Mouse (Mus musculus) G1E (cell line): ENCODE results near the gene Tgfb1i1. TPM values are rescaled to one million over a fixed set of nuclear protein-coding genes. Genes with fewer than 3 reads are reported as not detected.

Source experiments
- ATAC-seq: 2 replicates; pipeline ENCODE4 v1.8.0; 2016; ENCODE audit warnings: mild to moderate bottlenecking; ENCODE audit not compliant: insufficient number of reproducible peaks, poor library complexity, low FRiP score, severe bottlenecking; ENCODE audit errors: extremely low read depth
- DNase-seq: peaks from one replicate; pipeline ENCODE4 v3.0.0; 2012; ENCODE audit warnings: low spot score
- H3K27me3 ChIP-seq: 2 replicates; pipeline ENCODE4 v1.6.1; 2012; ENCODE audit warnings: mild to moderate bottlenecking, low read length, inconsistent platforms; ENCODE audit not compliant: insufficient read depth
- H3K36me3 ChIP-seq: replicated peaks from 2 replicates; pipeline ENCODE3; 2012; ENCODE audit warnings: mild to moderate bottlenecking, inconsistent platforms
- H3K4me1 ChIP-seq: 2 replicates; pipeline ENCODE4 v1.6.1; 2012; ENCODE audit warnings: low read depth, low read length, inconsistent platforms, mixed read lengths; ENCODE audit not compliant: insufficient read depth
- H3K4me3 ChIP-seq: 2 replicates; pipeline ENCODE4 v1.5.1; 2012; ENCODE audit warnings: low read depth, mild to moderate bottlenecking, inconsistent platforms, low read length, moderate library complexity, mixed read lengths
- H3K9me3 ChIP-seq: replicated peaks from 2 replicates; pipeline ENCODE4 v1.6.1; 2012; ENCODE audit warnings: inconsistent platforms
- CTCF ChIP-seq: IDR thresholded peaks from 2 replicates; pipeline ENCODE4 v1.5.1; 2012; ENCODE audit warnings: low read depth, low read length, inconsistent platforms, mixed read lengths
- GATA1 ChIP-seq: IDR thresholded peaks from 2 replicates; pipeline ENCODE4 v1.6.1; 2012; ENCODE audit warnings: borderline replicate concordance, low read length, inconsistent platforms, mixed read lengths
- GATA2 ChIP-seq: IDR thresholded peaks from 2 replicates; pipeline ENCODE4 v1.6.1; 2012; ENCODE audit warnings: low read depth, low read length, inconsistent platforms, borderline replicate concordance
- POLR2AphosphoS5 ChIP-seq: IDR thresholded peaks from 2 replicates; pipeline ENCODE4 v1.6.1; 2012; ENCODE audit warnings: low read depth, low read length, inconsistent platforms; ENCODE audit not compliant: insufficient replicate concordance
- TAL1 ChIP-seq: conservative IDR thresholded peaks from 2 replicates; pipeline ENCODE4 v1.6.1; 2012; ENCODE audit warnings: low read depth, low read length, inconsistent platforms, mixed read lengths
- polyA plus RNA-seq: library from polyadenylated mRNA; stranded (reverse); fragments of >175 nt; gene quantifications from 2 replicates; pipeline ENCODE4 v1.2.3, GENCODE M21; 2012
- total RNA-seq, 2 experiments: library from RNA; stranded (forward) in 1 of 2; stranded (reverse) in 1 of 2; fragments of 200-1000 nt in 1 of 2; fragments of >200 nt in 1 of 2; fragmentation: Nextera tagmentation in 1 of 2; gene quantifications; 2 replicates each; pipeline ENCODE4 v1.2.3; 2014 to 2017

Gene Tgfb1i1
- total and polyA plus RNA-seq, 3 experiments: 0.05 to 0.11 TPM; not detected in 1

- TF ChIP-seq CTCF (no peak), GATA1 (no peak), TAL1 (no peak), GATA2 (no peak), POLR2AphosphoS5 (no peak)
- ATAC-seq: no peak
- H3K4me1 ChIP-seq: peaks cover 22% of the 10 kb centered on the region
- H3K27me3 ChIP-seq: no peaks in the 10 kb centered on the region
- no peak for DNase-seq
- H3K36me3 ChIP-seq: peaks cover 85% of the 10 kb centered on the region
- no peak overlapping the region for H3K4me3 ChIP-seq
- H3K9me3 ChIP-seq: no peaks in the 10 kb centered on the region
Measured at GRCm38 (mm10) chr7:128281765-128282164, 35.2 kb downstream of the Tgfb1i1 start.

GRCm38 (mm10) chr7:128282532-128283244 lies 36.1 kb downstream of the Tgfb1i1 start:
- Histone ChIP-seq H3K36me3 (peaks cover 86% of the 10 kb centered on the region), H3K4me1 (peaks cover 31% of the 10 kb centered on the region), H3K9me3 (no peaks in the 10 kb centered on the region), H3K4me3 (no peak overlapping the region), H3K27me3 (no peaks in the 10 kb centered on the region)
- no peak for ATAC-seq
- no peak for DNase-seq
- TF ChIP-seq GATA1 (no peak), GATA2 (no peak), POLR2AphosphoS5 (no peak), CTCF (no peak), TAL1 (no peak)

- peaks cover 88% of the 10 kb centered on the region for H3K36me3 ChIP-seq
- ATAC-seq (no peak), DNase-seq (no peak)
- peaks cover 44% of the 10 kb centered on the region for H3K4me1 ChIP-seq
- no peaks in the 10 kb centered on the region for H3K9me3 ChIP-seq
- no peaks in the 10 kb centered on the region for H3K27me3 ChIP-seq
- TF ChIP-seq TAL1 (no peak), GATA1 (no peak), GATA2 (no peak), CTCF (no peak), POLR2AphosphoS5 (no peak)
- no peak overlapping the region for H3K4me3 ChIP-seq
Measured at GRCm38 (mm10) chr7:128284047-128284446, 37.4 kb downstream of the Tgfb1i1 start.

GRCm38 (mm10) chr7:128285060-128285459 lies 38.4 kb downstream of the Tgfb1i1 start:
- ATAC-seq: no peak

GRCm38 (mm10) chr7:128288923-128289544 lies 42.4 kb downstream of the Tgfb1i1 start:
- Histone ChIP-seq H3K27me3 (no peaks in the 10 kb centered on the region), H3K36me3 (peaks cover 96% of the 10 kb centered on the region), H3K9me3 (no peaks in the 10 kb centered on the region), H3K4me1 (peaks cover 68% of the 10 kb centered on the region), H3K4me3 (peak overlapping the region; percentile 38; the same call in 1 of the 2 replicates)
- ATAC-seq: peak; percentile 96
- DNase-seq: peak; percentile 79
- peak; percentile 59 for TF ChIP-seq TAL1
- TF ChIP-seq GATA1: no peak

More at GRCm38 (mm10) chr7:128285060-128285459, 38.4 kb downstream of the Tgfb1i1 start:
- H3K9me3 ChIP-seq: no peaks in the 10 kb centered on the region
- no peaks in the 10 kb centered on the region for H3K27me3 ChIP-seq
- H3K4me3 ChIP-seq: no peak overlapping the region
- H3K4me1 ChIP-seq: peaks cover 54% of the 10 kb centered on the region
- DNase-seq: no peak
- TF ChIP-seq GATA1 (no peak), CTCF (no peak), TAL1 (no peak), POLR2AphosphoS5 (no peak)
- H3K36me3 ChIP-seq: peaks cover 87% of the 10 kb centered on the region

GRCm38 (mm10) chr7:128294785-128295184 lies 48.2 kb downstream of the Tgfb1i1 start:
- TF ChIP-seq CTCF (no peak), TAL1 (no peak), GATA2 (no peak), GATA1 (no peak)
- peaks cover 63% of the 10 kb centered on the region for H3K36me3 ChIP-seq
- H3K4me3 ChIP-seq: no peak overlapping the region

More at GRCm38 (mm10) chr7:128294785-128295184, 48.2 kb downstream of the Tgfb1i1 start:
- peaks cover 62% of the 10 kb centered on the region for H3K4me1 ChIP-seq
- no peaks in the 10 kb centered on the region for H3K9me3 ChIP-seq
- no peaks in the 10 kb centered on the region for H3K27me3 ChIP-seq
- no peak for DNase-seq
- ATAC-seq: no peak
